Mouse (Mus musculus) ES-Bruce4 (cell line): ENCODE measurements at regions not wholly inside any gene's neighbourhood (a gene's known extent, or its start where the extent isn't known, plus 50 kb on each side); places are given as distances from the start of the nearest gene placed in this dataset.

Source experiments
- CTCF ChIP-seq: IDR thresholded peaks from one replicate; pipeline ENCODE4 v1.8.1; 2011; ENCODE audit warnings: low read depth, low read length
- POLR2A ChIP-seq: IDR thresholded peaks from one replicate; pipeline ENCODE4 v1.8.1; 2011; ENCODE audit warnings: low read length; ENCODE audit not compliant: insufficient read depth

DNA sequence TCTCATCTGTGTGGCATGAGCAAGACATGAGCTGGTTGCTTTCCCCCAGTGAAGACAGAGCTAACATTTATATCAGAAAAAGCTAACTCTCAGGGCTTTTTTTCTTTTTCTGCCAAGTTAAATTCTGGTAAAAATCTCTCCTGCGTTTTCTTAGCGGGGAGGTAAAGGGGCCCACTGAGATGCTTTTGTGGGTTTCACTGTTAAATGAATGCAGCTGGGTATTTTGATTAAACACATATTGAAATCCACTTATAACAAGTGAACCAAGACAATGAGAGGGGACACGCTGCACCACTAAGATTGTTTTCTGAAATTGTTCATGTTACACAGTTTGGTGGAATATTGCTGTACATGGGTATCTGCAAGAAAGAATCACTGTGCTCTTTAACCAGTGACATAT is 149.0 kb downstream of the Cmpk2 start:
- TF ChIP-seq POLR2A = no peak
- TF ChIP-seq CTCF = no peak
